Mouse (Mus musculus): Measurements from ENCODE around the gene Fip1l1. TPM values are rescaled to one million over a fixed set of nuclear protein-coding genes. Genes with fewer than 3 reads are reported as not detected.

The Fip1l1 gene
- total RNA-seq, 2 experiments from 2014 or later: 66.2 to 67.4 TPM

DNA sequence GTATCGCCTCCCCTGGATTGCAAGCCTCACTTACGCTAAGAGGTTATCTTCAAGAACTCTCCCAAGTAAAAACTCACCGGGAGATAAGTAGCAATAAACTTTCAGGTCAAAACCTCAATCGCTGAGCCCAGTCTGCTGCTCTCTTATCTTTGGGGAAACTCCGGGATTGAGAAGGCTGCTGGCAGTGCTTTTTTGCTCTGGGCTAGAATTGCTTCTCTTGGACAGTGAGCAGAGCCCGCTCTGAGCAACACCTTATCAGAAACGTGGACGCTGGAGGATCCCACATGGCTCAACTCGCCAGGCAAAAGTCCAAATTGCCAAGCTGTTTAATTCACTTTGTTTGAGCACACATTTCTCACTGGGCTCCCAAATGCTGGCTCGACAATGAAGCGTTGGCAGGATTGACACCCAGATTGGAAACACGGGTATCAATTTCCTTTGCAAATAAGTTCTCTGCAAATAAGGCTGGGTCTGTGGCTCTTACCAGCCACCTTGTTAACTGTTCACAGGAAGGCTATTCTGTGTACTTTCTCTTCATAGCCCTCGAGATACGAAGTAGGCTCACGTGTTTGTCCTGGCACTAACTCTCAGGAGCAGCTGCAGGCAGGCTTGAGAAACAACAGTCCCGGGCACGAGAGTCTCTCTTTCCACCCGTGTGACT lies 78.4 kb downstream of the Fip1l1 start:
- no peak for DNase-seq (ENCODE audit: low spot score in 2 of 2)

- DNase-seq (ENCODE audit: low spot score in 2 of 2): no peak
Observed at GRCm38 (mm10) chr5:74617816-74618572, 82.7 kb downstream of the Fip1l1 start.

DNA sequence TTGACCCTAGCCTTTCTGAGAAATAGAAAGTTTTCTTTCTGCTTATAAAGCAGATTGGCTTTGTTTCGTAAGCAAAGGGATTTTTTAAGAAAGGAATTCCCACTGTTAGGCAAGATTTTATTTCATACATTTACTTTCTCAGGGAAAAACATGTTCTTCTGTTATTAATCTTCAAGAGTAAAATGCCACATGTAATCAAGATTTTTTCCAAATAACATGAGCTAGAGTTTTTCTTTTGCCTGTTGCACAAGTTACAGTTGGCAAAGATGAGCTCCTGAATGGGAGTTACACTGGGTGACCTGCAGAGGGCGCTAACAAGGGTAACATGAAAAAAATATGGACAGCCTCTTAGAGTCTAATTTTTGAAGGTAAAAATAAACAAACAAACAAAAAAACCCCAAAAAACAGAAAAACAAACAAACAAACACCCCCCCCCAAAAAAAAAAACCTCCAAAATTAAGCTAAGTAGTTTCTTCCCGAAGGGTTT lies 83.4 kb downstream of the Fip1l1 start:
- DNase-seq (ENCODE audit: low spot score in 2 of 2): peak in 1 of 2 experiments; percentile 27

DNA sequence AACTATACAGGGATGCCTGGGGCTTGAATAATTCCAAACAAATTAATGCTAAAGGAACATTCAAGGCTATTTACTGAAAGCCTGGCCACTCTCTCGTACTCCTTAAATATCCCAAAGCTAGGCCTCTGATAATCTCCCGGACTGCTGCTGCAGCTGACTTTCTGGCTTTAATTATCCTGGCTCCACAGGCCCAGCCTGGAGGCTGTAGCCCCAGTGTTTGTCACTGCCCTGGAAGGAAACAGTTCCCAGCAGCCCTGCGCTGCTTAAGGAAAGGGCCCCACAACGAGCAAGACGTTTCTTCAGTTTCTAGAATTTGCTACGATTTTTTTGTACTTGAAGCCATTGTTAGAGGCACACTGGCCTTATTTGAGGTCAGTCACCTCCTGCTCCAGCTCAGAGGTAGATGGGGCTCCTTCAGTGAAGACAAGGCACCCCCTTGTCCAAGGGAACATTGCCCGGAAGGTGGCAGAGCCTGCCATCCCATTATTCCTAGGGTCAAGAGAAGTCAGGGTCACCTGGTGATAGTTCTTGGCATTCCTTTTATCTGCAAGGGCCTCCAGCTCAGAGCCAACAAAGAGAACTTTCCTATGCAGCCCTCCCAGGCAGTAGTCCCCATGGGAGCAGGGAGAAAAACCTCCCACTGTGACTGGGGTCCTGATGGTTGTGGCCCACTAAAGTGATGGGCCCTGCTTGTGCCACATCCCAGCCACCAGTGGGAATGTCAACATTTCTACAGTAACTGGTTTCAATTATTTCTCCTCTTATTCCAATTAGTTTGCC lies 86.6 kb downstream of the Fip1l1 start:
- DNase-seq (ENCODE audit: low spot score in 2 of 2): no peak

DNA sequence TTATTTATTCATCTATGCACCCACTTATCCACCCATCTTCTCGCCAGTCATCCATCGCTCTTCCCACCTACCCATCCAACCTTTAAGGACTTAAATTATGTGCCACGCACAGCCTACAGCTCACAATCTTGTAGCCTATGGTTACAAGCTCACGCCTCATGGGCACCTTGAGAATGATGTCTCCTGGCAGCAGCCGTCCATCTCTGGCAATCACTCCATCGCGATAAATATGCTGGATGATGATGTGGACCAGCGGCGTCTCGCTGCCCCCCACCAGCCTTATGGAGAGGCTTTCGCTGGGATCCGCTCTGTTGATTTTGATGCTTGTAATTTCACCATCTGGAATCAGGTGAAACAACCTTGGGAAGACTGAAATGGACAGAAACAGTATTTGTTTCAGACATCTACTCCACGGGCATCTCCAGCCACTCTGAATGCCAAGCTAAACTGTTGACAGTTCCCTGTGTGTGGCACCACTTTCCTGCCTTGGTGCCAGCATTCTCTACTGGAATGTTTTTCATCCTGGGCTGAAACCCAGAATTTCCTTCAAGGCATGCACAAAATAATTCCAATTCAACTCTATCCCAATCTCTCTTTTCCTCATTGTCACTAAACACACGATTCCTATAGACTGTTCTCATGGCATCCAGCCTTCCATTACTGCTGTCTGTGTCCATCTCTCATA lies 88.2 kb downstream of the Fip1l1 start:
- DNase-seq (ENCODE audit: low spot score in 2 of 2): no peak

- DNase-seq (ENCODE audit: low spot score in 2 of 2): no peak
Observed at GRCm38 (mm10) chr5:74624385-74624784, 89.1 kb downstream of the Fip1l1 start.

GRCm38 (mm10) chr5:74628001-74628400 lies 92.8 kb downstream of the Fip1l1 start:
- DNase-seq (ENCODE audit: low spot score in 2 of 2): no peak

GRCm38 (mm10) chr5:74632369-74633114 lies 97.3 kb downstream of the Fip1l1 start:
- no peak for DNase-seq (ENCODE audit: low spot score in 2 of 2)

- no peak for DNase-seq (ENCODE audit: low spot score in 2 of 2)
Observed at GRCm38 (mm10) chr5:74633453-74633852, 98.2 kb downstream of the Fip1l1 start.

- no peak for DNase-seq (ENCODE audit: low spot score in 2 of 2)
Observed at GRCm38 (mm10) chr5:74634391-74634790, 99.1 kb downstream of the Fip1l1 start.

DNA sequence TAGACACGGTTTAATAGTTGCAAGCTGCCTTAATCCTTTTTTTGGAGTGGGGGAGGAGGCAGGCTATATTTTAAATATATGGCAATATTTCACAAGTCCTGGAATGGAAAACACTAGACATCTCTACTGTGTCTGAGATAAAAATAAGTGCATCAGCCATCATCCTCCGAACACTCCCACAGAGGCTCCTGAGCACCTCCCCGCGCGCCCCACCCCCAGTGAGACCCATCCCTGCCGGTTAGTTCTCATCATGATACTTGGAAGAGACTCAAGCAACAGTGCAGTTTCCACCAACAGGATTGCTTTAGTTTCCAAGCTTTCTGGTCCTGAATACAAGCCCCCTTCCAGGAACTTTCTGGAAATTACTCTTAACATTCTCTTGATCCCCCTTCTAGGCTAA lies 104.3 kb downstream of the Fip1l1 start:
- DNase-seq (ENCODE audit: low spot score in 2 of 2): peak in 1 of 2 experiments; percentile 10

DNA sequence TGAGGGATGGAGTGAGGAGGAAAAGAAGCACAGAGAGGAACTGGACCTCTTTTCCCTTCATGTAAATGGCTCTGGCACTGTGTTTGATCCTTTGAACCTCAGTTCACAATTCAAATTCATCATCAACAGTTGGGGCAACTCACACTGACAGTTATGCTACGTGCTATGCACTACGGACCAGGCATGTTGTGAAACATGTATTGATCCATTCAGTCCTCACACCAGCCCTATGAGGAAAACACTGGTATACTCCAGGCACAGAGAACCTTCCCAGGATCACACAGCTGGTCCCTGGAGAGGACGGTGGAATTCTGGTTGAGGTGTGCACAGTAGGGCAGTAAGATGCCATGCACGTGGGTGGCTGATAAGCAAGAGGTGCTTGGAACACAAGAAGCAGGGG lies 105.3 kb downstream of the Fip1l1 start:
- DNase-seq (ENCODE audit: low spot score in 2 of 2): no peak

DNA sequence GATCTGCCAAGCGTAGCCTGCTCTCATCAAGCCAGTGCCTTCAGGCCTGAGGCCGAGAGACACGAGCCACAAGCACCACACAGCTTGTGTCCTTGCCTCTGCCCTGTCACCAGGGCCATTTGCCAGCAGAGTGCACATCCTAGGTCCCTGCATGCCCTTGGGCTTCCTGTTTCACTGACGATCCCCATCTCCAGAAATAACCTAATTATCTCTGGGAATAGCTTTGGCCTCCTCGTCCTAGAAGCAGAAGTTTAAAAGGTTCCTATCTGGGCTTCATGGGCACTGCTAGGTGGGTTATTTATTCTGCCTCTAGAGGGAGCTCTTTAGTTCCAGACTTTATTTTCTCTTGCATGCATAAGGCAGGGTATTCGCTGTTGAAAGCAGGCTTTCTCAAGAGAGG lies 105.8 kb downstream of the Fip1l1 start:
- DNase-seq (ENCODE audit: low spot score in 2 of 2): peak in 1 of 2 experiments; percentile 11

DNA sequence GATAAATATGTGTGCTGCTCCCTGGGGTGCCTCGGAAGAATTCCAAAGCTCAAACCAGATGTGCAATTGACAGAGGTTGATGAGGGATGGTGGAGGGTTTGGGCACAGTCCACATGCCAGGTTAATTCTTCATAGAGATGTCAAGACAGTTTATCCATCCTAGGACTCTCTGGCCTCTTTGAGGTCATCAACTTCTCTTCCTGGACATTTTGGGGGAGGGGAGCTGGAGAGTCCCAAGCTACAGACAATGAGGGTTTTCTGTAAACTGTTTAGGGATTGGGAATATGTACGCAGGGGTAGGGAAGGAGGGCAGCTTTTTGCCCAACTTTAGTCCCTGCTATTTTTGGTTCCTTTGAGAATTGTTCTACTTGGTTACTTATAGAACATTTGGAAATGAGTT lies 107.0 kb downstream of the Fip1l1 start:
- no peak for DNase-seq (ENCODE audit: low spot score in 2 of 2)

DNA sequence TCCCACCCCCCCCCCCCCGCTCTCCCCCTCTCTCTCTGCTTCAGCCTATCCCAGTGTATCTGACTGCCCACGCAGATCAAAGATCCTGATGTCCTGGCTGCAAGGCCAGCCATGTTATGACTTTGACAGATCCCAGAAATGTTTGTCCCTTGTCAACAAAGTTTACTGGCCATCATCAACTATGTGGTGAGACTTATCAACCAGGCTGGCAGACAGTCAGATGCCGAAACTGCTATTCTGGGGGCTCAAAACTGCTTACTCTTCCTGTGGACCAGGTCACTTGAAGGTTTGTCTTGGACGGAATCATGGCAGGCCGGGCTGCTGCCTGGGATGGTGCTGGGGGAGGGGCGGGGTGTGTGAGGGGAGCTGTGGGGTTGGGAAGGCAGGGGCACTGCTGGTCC lies 112.3 kb downstream of the Fip1l1 start:
- no peak for DNase-seq (ENCODE audit: low spot score in 2 of 2)

- DNase-seq (ENCODE audit: low spot score in 2 of 2): no peak
Observed at GRCm38 (mm10) chr5:74648216-74648615, 113.0 kb downstream of the Fip1l1 start.
